Mouse (Mus musculus): Measurements from ENCODE around the gene Kctd18. TPM values are rescaled to one million over a fixed set of nuclear protein-coding genes. Genes with fewer than 3 reads are reported as not detected.
"Not testable (repeated sequence)": the region's sequence is repeated elsewhere in the genome, so short reads cannot be mapped to it uniquely, and the experiment has no call there.

Gene Kctd18
- total RNA-seq, 2 experiments from 2014 or later = 5.7 to 7.0 TPM

DNA sequence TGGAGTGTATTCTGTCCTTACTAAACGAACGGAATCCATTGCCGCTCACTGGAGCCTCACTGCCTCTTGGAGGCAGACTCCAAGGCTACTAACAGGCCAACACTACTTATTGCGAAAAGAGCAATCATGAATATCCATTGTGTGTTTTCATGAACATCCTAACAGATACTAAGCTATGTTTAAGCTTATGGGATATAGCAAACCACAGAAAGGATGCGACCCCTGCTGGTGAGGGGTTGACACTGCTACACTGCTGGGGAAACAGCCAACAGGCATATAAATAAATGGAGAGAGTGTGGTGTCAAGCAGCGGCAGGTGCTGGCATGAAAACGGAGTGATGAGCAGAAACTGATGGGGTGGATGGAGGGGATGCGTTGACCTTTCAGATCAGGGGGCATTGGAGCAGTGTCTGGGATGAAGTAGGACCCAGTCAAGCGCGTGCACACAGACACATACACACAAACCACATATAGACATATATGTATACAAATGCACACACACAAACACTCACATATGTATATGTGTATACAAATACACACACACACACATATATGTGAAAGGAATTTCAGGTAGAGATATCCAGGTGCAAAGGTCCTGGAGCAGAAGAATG lies 12.5 kb upstream of the Kctd18 start:
- TF ChIP-seq CTCF (IDR thresholded peaks at IDR 0.05) = peak; percentile 79
- peak; percentile 75 for DNase-seq
- Histone ChIP-seq H3K27ac (peak overlapping the region; percentile 94), H3K4me3 (peak overlapping the region; percentile 87)
- intact Hi-C loops (cut with DNase I) = loop anchor here (2.0 kb wide), 1 partner anchor 602 kb away; no protein-coding TSS in a partner anchor

DNA sequence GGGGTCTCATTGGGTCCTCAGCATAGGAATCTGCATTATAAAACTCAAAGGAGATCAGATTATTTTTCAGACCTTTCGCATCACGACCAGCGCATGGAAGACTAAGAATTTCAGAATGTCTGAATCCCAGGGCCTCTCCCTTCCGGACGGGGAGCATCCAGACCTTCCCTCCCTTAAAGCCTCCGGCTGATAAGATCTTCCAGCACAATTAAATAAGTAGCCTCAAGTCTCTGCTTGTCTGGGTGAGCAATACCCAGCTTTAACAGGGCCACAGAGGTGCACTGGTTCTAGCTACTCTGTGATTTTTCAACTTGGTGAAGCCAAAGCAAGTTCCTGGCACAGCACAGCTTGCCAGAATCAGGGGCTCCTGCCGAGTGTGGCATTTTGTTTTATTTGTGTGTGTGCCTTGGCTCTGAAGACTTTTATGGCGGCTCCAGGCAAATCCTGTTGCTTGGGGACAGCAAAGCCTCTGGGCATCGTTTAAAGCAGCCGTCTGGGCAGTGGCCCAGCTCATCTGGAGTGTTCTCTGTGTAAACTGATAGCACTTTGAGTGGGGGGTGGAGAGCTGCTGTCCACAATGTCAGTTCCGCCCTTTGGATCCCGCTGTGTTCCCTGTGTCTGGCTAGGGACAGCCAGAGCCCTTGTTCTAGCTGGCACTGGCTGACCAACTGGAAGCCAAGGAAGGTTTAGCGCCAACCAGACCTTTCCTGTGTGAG lies 11.6 kb upstream of the Kctd18 start:
- intact Hi-C loops (cut with DNase I) = loop anchor here (2.0 kb wide), 1 partner anchor 602 kb away; no protein-coding TSS in a partner anchor
- peak; percentile 88 for DNase-seq

DNA sequence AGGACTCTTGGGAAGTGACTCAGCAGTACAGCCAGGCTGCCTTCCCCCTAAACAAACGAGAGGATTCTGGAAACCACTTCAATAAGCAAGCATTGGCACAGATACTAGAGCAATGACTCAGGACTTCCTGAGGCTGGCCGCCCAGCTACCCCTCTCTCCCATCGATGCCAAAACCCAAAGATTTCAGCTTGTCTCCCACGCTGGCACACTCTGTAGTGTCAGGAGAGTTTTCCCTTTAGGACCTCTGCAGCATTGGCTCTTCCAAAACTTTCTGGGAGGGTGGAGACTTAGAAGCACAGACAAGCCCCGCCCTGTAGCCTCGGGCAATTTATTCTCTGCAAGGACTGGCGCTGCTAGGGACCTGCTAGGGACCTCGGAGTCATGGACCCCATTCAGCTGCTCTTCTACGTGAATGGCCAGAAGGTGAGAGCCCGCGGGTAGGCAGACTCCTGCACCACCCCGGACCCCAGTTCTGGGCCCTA lies 10.9 kb upstream of the Kctd18 start, which contains the start of gene Aox1:
Gene Aox1 (plus strand): TSS at position 296 of the 482 bp plus-strand sequence.
- no peak for TF ChIP-seq CTCF (IDR thresholded peaks at IDR 0.05)
- Histone ChIP-seq H3K27ac (peak within 1 kb of the TSS; percentile 94), H3K4me3 (peak within 1 kb of the TSS; percentile 87)
- DNase-seq = peak; percentile 83
- intact Hi-C loops (cut with DNase I) = loop anchor here (2.0 kb wide), 1 partner anchor 601 kb away; no protein-coding TSS in a partner anchor

More for the DNA sequence above, 11.6 kb upstream of the Kctd18 start:
- TF ChIP-seq CTCF (IDR thresholded peaks at IDR 0.05) = no peak
- Histone ChIP-seq H3K4me3 (peak overlapping the region; percentile 87), H3K27ac (peak overlapping the region; percentile 94)

DNA sequence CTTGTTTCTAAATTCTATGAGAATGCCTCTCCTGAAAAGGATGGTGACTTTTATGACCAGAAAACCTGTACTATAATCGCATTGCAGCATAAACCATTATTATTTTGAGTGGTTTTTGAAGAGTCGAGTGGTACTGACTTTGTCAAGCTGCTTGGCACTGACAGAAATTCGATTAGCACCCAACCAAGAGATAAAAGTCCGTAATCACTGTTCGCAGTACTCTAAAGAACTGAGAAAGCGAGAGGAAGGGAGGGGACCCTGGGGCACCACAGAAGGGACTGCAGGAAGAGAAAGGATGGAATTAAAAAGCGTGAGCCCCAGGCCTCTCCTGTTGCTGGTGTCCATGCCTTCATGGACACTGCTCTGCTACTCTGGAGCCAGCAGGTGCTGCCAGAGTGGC lies 9.0 kb upstream of the Kctd18 start:
- H3K4me3 ChIP-seq = no peak overlapping the region
- no peak overlapping the region for H3K27ac ChIP-seq
- no peak for DNase-seq
- intact Hi-C loops (cut with DNase I) = no loop called here
- TF ChIP-seq CTCF (IDR thresholded peaks at IDR 0.05) = no peak

DNA sequence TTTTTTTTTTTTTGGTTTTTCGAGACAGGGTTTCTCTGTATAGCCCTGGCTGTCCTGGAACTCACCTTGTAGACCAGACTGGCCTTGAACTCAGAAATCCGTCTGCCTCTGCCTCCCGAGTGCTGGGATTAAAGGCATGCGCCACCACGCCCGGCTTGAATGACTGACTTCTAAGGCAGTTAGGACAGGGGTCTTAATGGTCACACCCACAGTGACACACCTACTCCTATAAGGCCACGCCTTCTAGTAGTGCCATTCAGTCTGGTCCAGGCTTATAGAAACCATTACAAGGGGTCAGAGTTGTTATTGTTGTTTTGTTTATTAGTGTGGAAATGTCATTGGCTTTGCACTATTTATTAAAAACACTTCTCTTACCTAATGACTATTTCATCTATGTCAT lies 12.4 kb downstream of the Kctd18 start:
- DNase-seq; H3K27ac ChIP-seq; intact Hi-C loops (cut with DNase I); H3K4me3 ChIP-seq: not testable (repeated sequence)

DNA sequence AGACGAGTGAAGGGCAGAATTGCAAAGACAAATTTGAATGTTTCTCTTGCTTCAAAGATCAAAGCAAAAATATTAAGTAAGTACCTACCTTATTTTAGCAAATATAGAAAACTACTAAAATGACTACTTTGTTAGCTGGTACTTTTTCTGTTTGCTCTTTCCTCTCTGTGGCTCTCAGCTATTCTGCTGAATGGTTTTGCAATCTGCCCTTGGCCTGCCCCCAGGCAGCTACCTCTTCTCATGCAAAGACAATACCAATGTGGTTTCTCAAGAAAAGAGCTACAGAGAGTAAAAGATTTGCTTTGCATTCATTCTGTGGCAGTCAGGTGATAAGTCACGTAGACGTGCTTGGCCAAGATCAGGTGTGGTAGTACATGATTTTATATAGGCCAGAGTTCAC lies 20.6 kb downstream of the Kctd18 start:
- TF ChIP-seq CTCF (IDR thresholded peaks at IDR 0.05) = no peak
- intact Hi-C loops (cut with DNase I) = no loop called here
- no peak for DNase-seq
- H3K4me3 ChIP-seq = no peak overlapping the region
- H3K27ac ChIP-seq = no peak overlapping the region

DNA sequence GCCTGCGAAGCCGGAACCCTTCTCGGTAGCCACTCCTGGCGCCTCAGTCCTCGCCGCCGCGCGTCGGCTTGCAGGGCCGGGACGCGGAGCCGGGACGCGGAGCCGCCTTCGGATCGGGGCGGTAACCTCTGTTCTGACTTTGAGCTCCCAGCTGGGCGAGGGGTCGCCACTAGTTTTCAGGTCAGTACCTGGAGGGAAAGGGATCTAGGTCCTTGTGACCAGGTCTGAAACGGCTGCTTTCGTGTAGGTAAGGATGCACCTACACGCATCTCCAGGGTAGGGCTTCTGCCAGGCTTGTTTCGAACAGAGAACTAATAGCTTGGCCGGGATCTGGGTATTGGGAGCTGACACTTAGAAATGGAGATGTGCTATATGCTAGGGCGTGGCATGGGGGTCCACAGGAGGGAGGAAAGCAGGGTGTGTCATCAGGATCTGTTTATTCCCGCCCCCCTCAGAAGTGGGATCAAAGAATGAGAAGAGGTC lies 22.6 kb downstream of the Kctd18 start:
- no peak for TF ChIP-seq CTCF (IDR thresholded peaks at IDR 0.05)
- peak overlapping the region; percentile 82 for H3K4me3 ChIP-seq
- intact Hi-C loops (cut with DNase I) = no loop called here
- peak overlapping the region; percentile 66 for H3K27ac ChIP-seq
- no peak for DNase-seq

DNA sequence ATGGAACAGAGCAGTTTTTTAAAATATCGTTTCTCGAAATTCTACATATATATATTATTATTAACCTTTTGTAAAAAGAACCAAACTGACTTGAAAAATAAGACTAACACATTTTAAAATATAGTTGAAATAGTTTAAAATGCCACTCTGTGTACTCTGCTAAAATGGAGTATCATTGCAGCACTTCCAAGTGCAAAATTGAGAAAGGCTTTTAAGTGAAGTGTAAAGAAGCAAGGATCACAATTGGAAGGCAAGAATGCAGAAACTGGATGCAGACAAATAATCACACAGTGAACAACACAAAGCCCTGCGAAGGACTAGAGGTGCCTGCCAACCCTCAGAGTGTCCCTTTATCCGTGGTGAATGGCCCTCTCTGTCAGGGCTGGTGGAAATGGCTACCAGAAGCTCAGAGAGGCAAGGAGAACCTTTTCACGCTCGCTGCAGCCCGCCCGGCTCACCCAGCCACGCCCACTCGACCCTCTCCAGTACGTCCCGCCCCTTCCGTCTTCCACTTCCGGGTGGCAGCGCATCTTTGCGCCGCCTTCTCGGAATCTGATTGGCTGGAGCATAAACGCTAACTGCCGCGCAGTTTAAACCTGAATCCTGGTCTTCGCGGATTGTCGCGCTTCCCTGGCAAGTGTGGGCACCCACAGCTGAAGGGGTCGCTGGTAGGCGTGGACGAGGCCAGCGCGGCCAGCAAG lies 23.2 kb downstream of the Kctd18 start, which contains the start of gene Sgo2a:
Gene Sgo2a (plus strand): TSS at position 540 of the 701 bp plus-strand sequence.
- intact Hi-C loops (cut with DNase I) = no loop called here
- TF ChIP-seq CTCF (IDR thresholded peaks at IDR 0.05) = no peak
- Histone ChIP-seq H3K4me3 (peak within 1 kb of the TSS; percentile 82), H3K27ac (peak within 1 kb of the TSS; percentile 86)
- DNase-seq = peak; percentile 95

DNA sequence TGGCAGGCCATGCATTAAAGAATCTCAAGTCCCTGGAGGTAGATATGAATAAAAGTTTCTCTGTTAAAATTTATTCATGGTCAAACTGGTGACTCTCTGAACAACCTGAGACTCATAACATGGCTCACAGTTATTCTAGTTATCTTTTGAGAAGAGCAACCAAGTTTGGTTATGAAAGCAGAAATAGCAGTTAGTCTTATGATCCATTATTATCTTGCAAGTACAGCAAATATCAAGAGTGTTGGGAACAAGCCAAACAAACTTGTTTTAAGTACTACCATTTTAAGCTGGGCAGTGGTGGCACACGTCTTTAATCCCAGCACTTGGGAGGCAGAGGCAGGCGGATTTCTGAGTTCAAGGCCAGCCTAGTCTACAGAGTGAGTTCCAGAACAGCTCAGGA lies 27.5 kb downstream of the Kctd18 start:
- no peak overlapping the region for H3K4me3 ChIP-seq
- H3K27ac ChIP-seq = no peak overlapping the region
- no peak for DNase-seq
- intact Hi-C loops (cut with DNase I) = no loop called here
- no peak for TF ChIP-seq CTCF (IDR thresholded peaks at IDR 0.05)

DNA sequence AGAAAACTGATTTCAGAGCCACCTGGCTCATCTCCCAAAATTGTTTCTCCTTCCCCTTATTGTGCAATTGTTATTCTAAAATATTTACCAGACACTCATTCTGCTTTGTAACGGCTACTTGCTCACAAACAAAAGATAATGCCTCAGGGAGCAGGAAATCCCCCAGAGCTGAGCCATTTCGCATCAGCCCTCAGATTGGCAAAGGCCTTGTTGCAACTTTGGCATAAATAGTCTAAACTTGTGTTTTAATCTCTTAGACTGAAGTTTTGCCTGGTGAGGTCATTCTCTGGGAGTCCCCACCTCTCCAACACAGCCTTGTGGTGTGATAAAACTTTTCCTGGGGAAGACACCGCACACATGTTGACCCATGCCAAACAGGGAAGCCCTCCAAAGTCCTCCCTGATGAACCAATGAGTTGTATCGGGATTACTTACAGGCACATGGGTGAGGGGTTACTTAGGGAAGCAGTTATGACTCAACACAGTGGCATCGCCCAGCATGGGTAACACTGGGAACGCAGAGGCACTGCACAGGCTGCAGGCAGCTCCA lies 29.6 kb downstream of the Kctd18 start:
- no peak overlapping the region for H3K4me3 ChIP-seq
- no peak for TF ChIP-seq CTCF (IDR thresholded peaks at IDR 0.05)
- intact Hi-C loops (cut with DNase I) = no loop called here
- DNase-seq = peak; percentile 34
- peak overlapping the region; percentile 56; the same call in 1 of the 2 replicates for H3K27ac ChIP-seq

DNA sequence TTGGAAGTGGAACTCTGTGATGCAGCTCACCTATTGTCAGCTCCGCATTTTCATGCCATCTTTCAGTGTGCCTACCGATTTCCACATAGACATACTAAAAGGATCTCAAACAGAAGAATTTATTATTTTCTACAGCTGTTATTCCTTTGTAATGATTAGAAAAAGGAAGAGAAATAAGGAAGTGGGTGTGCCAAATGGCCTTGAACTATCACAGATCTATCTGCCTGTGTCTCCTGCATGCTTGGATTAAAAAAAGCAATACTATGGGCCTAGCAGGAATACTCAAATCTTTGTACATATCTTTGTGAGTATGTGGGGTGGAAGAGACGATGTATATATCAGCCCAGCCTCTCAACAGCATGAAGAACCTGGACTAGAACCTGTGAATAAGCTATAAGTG lies 41.9 kb downstream of the Kctd18 start:
- H3K27ac ChIP-seq = no peak overlapping the region
- no peak for DNase-seq
- no peak for TF ChIP-seq CTCF (IDR thresholded peaks at IDR 0.05)
- intact Hi-C loops (cut with DNase I) = no loop called here
- H3K4me3 ChIP-seq = no peak overlapping the region

DNA sequence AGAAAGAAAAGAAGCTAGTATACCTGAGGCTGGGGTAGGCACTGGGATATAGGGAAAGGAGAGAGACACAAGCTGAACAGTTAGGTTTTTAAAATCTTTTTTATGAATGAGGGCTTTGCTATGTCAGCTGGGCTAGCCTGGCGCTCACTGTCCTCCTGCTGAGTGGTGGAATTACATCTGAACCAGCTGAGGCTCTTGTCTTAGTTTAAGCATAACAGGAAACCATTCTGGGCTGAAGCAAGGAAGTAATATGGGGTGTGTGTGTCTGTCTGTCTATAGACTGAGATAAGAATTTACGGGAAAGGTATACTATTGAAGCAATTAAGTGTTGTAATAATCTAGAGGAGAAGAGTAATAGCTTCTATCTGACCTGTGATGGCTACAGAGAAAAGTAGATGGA lies 47.2 kb downstream of the Kctd18 start:
- intact Hi-C loops (cut with DNase I) = no loop called here
- no peak overlapping the region for H3K27ac ChIP-seq
- DNase-seq = no peak
- no peak overlapping the region for H3K4me3 ChIP-seq
- TF ChIP-seq CTCF (IDR thresholded peaks at IDR 0.05) = no peak

Measured in gastrocnemius, adult 2 months (tissue).